Mouse (Mus musculus) olfactory bulb, adult 2 months (tissue): ENCODE results near the gene Nell1. TPM values are rescaled to one million over a fixed set of nuclear protein-coding genes. Genes with fewer than 3 reads are reported as not detected.
A peak's percentile ranks its signal among the peaks of the same experiment; 100 is the strongest.
"Not testable (repeated sequence)": the region's sequence is repeated elsewhere in the genome, so short reads cannot be mapped to it uniquely, and the experiment has no call there.

ENCODE experiments used
- H3K27ac ChIP-seq: fragments of 200-500 bp; 2 replicates; pipeline ENCODE4 v1.5.1; 2012; ENCODE audit warnings: low read depth, low read length; ENCODE audit not compliant: insufficient read depth
- H3K4me1 ChIP-seq: fragments of 200-500 bp; 2 replicates; pipeline ENCODE4 v1.6.1; 2012; ENCODE audit warnings: low read length; ENCODE audit not compliant: control insufficient read depth, insufficient read depth
- H3K4me3 ChIP-seq: fragments of 200-500 bp; 2 replicates; pipeline ENCODE4 v1.5.1; 2012; ENCODE audit warnings: mild to moderate bottlenecking, low read depth, low read length, moderate library complexity; ENCODE audit not compliant: insufficient read depth
- CTCF ChIP-seq: fragments of 200-500 bp; IDR thresholded peaks from 2 replicates; pipeline ENCODE4 v1.5.1; 2012; ENCODE audit warnings: low read depth, mild to moderate bottlenecking, low read length, moderate library complexity; ENCODE audit not compliant: insufficient read depth
- POLR2A ChIP-seq: fragments of 200-500 bp; IDR thresholded peaks from 2 replicates; pipeline ENCODE4 v1.6.1; 2012; ENCODE audit warnings: mild to moderate bottlenecking, low read depth, low read length, moderate library complexity; ENCODE audit not compliant: insufficient read depth
- WGBS: fragments of 180-500 bp; shearing (Covaris S2); methylation state at CpG from one replicate; pipeline ENCODE4 v1.1.7; 2018; 5-methylcytosine and 5-hydroxymethylcytosine counted together
- polyA plus RNA-seq: library from polyadenylated mRNA; stranded (reverse); fragments of >200 nt; gene quantifications from 2 replicates; pipeline ENCODE4 v1.2.4, GENCODE M21; 2012; ENCODE audit warnings: low replicate concordance; ENCODE audit not compliant: missing spikeins, insufficient read depth, insufficient read length

The Nell1 gene
- not detected in 2 replicates for polyA plus RNA-seq

DNA sequence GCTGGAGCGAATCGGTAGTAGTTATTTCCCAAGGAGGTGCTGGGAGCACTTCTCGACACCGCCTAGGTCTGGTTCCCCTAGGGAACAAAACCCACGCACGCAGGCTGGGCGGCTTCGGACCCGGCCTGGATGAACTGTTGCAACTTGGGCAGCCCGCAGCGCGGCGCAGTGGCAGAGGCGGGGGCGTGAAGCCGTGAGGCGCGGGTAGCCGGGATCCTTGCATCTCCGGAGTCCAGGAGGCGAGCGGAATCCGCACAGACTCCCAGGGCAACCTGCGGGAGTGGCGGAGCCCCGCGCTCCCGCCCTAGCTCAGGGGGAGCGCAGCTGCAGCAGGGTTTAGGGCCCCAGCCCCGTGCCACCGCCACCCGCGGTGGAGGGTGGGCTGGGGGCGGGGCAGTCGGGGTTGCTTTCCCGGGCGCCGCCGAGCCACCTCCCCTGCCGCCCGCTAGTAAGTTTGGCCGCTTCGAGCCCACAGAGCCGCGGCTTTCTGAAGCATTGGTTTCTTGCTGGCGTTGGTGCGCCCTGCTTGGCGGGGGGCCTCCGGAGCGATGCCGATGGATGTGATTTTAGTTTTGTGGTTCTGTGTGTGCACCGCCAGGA lies at the start of gene Nell1:
Gene Nell1, plus strand, starts transcription at position 24 of the 600 bp plus-strand sequence.
- under 1% methylated on average over 52 of the region's 52 CpGs for WGBS
- Histone ChIP-seq H3K4me1 (peaks cover 11% of the 10 kb centered on the region), H3K27ac (peak within 1 kb of the TSS; percentile 33; the same call in 1 of the 2 replicates), H3K4me3 (peak within 1 kb of the TSS; percentile 61)
- TF ChIP-seq POLR2A (no peak), CTCF (no peak)

DNA sequence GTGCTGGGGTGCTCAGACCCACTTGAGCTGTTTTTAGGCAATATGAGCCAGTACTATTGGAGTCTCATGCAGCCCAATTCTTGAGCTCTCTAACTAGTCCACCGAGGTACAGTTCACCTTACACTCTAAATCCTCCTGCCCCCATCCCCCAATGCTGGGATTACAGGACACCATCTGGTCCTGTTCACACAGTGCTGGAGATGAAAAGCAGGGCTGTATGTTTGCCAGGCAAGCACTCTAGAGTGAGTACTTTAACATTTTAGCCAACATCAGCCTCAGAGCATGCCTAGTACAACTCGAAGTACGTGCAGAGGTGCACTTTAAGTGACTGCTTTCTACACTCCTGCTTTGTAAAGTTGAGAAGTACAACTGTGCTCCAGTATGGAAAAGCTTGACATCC lies 46.1 kb upstream of the Nell1 start:
- H3K27ac ChIP-seq, result no peak overlapping the region
- no peaks in the 10 kb centered on the region; the same call in 1 of the 2 replicates for H3K4me1 ChIP-seq
- no peak overlapping the region for H3K4me3 ChIP-seq
- WGBS, result 70% methylated on average over 3 of the region's 3 CpGs
- no peak for TF ChIP-seq POLR2A
- TF ChIP-seq CTCF, result no peak

DNA sequence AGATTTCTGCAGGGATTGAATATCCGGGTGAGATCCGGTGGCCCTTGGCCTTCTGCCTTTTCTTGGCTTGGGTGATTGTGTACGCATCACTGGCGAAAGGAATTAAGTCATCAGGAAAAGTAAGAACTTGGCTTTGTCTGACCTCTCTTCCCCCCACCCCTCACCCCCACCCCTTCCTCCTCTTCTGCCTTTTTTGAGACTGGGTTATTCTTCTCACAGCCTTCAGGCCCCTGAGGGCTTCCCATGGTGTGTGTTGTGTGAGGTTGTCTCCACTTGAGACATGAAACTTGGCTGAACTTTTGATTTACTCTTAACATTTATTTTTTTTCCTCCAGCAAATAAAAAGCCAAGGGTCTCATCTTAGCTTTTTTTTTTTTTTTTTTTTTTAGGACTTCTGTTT lies 44.7 kb upstream of the Nell1 start:
- Histone ChIP-seq H3K4me3 (no peak overlapping the region), H3K27ac (no peak overlapping the region), H3K4me1 (no peaks in the 10 kb centered on the region)
- TF ChIP-seq CTCF, result no peak
- TF ChIP-seq POLR2A, result no peak
- WGBS, result 78% methylated on average over 4 of the region's 4 CpGs

DNA sequence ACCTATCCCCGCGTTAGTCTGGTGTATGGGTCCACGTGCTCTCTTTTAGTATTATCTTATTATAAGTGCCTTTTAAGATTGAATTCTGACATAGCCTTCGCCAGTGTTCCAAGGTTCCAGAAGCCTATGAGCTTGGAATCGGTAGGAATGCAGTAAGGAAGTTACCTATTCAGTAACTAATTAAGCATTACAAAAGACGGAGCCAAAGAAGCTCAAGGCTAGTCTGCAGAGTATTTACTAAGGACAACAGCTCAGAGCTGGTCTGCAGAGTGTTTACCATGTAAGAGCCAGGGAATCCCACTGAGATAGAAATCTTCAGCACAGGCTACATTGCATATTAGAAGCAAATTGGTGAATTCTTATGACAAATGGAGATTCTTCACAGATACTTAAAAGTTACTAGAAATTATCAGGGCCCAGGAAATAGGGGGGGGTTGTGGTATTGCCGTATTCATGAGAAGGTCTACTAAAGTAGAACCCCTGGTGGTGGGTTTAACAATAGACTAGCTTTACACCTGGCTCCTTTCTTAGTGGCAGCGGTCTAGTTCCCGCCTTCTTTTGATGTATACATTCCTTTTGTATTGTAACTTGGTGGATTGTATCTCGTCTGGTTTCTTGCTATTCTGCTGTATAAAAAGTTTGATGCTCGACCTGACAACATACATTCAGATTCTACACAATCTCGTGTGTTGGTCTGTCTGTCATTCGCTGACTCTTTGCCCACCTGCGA lies 41.1 kb upstream of the Nell1 start:
- H3K4me1 ChIP-seq, result peaks cover 10% of the 10 kb centered on the region
- WGBS, result 83% methylated on average over 14 of the region's 14 CpGs
- not testable (repeated sequence) for H3K27ac ChIP-seq, H3K4me3 ChIP-seq

DNA sequence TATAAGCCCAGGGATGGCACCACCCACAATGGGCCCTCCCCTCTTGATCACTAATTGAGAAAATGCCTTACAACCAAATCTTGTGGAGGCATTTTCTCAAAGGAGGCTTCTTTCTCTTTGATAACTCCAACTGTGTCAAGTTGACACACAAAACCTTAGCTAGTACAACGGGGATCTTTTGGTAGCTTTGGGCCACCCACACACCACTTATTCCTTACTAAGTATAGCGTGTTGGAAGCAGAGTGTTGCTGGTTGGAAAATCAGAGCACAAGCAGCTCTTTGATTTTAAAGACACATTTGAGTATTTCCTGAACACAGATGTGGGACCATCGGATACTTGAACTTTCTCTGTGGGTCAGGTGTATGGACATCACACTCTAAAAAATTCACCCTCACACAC lies 37.8 kb upstream of the Nell1 start:
- Histone ChIP-seq H3K4me3 (no peak overlapping the region), H3K27ac (no peak overlapping the region), H3K4me1 (peaks cover 10% of the 10 kb centered on the region)
- WGBS, result 40% methylated on average over 3 of the region's 3 CpGs
- TF ChIP-seq CTCF, result no peak
- no peak for TF ChIP-seq POLR2A

DNA sequence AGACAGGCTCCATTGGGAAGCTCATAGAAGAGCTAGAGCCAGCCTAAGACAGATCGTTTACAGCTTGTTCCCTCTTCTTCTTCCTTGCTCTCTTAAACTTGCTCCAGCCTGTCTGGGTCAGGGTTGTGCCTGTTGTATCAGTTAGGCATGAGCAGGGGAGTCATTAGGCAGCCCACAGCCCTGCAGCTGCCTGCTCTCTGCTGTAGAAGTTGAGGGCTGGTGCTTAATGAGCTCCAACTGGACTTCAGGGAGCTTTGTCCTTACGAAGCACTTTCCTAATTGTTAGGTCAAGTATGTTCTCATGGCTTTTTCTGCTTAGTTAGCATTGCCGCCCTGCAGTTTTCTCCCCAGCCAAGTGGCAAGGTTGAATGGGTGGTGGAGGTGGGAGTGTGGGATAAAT lies 32.6 kb upstream of the Nell1 start:
- no peak for TF ChIP-seq POLR2A
- no peak for TF ChIP-seq CTCF
- no peak overlapping the region for H3K4me3 ChIP-seq
- peaks cover 7% of the 10 kb centered on the region for H3K4me1 ChIP-seq
- H3K27ac ChIP-seq, result no peak overlapping the region
- WGBS, result 47% methylated on average over 3 of the region's 3 CpGs

DNA sequence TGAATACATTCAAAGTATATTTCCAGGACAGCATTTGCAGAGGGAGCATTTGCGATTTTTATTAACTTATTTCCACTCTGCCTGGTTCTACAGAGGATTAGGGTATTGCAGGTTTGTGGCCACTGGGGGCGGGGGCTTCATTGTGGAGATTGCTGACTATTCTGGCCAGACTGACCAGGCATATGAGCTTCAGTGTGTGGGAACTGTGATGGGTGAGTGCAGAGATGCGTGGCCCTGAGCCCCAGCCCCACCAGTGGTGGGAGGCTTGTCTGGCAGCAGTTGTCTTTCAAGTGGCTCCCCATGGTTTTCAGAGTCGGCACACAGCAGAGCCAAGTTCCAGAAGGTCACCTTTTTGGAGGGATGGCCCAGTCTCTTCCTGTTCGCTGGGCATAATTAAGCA lies 32.2 kb upstream of the Nell1 start:
- WGBS, result 59% methylated on average over 5 of the region's 5 CpGs
- H3K4me1 ChIP-seq, result peaks cover 3% of the 10 kb centered on the region
- H3K27ac ChIP-seq, result no peak overlapping the region
- TF ChIP-seq POLR2A (no peak), CTCF (no peak)
- no peak overlapping the region for H3K4me3 ChIP-seq

DNA sequence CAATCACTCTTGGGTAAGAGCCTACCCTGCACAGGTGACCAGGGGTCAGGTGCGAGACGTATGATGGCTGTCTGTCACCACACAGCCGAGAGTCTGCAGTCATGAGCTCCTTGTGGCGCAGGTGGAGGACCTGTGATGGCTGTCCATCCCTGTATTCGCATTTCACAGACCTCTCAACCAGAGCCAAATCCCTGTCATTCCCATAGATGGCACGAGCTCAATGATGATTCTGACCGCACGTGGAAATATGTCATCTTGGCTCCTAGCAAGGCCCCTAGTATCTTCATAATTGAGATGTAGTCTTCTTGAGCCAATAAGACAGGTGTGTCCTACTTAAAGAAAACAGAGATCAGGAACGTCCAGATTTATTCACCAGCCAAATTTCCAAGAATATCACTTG lies 28.0 kb upstream of the Nell1 start:
- WGBS, result 93% methylated on average over 9 of the region's 9 CpGs
- peaks cover 3% of the 10 kb centered on the region for H3K4me1 ChIP-seq
- TF ChIP-seq POLR2A (no peak), CTCF (no peak)
- no peak overlapping the region for H3K27ac ChIP-seq
- H3K4me3 ChIP-seq, result no peak overlapping the region

DNA sequence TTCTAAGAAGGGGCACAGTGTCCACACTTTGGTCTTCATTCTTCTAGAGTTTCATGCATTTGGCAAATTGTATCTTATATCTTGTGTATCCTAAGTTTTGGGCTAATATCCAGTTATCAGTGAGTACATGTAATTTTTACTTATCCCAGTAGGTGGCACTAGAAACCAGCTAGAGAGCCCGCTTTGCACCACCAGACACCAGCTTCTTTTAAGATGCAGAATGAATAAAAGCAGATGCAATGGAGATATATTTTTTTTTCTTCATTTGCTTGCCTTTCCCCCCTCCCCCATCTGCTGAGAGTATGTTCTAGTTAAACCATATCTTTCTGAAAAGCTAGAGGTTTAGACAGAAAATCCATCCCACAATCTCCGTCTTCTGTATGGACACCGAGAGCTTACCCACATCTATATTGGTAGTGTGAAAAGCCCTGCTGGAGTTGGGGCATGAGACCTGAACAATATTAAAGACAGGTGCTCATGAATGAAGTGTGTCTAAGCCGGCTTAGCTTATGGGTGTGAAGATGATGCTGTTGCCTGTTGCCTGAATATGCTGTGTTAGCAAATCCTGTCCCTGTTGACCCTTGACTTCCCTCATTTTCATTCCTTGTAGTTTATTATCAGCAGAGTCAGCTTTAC lies 21.0 kb upstream of the Nell1 start:
- TF ChIP-seq CTCF (no peak), POLR2A (no peak)
- H3K4me3 ChIP-seq, result no peak overlapping the region
- WGBS, result 59% methylated on average over 4 of the region's 4 CpGs
- no peaks in the 10 kb centered on the region; the same call in 1 of the 2 replicates for H3K4me1 ChIP-seq
- no peak overlapping the region for H3K27ac ChIP-seq
